Mouse (Mus musculus): ENCODE measurements around the gene Serpina3f. TPM values are rescaled to one million over a fixed set of nuclear protein-coding genes. Genes with fewer than 3 reads are reported as not detected.

Serpina3f gene
- 0.12 and 0.14 TPM in 2 replicates for polyA plus RNA-seq (2012; rRNA removed)

GRCm38 (mm10) chr12:104214445-104214753 lies at the start of gene Serpina3f:
TSS of gene Serpina3f (plus strand) at chr12:104214544.

DNA sequence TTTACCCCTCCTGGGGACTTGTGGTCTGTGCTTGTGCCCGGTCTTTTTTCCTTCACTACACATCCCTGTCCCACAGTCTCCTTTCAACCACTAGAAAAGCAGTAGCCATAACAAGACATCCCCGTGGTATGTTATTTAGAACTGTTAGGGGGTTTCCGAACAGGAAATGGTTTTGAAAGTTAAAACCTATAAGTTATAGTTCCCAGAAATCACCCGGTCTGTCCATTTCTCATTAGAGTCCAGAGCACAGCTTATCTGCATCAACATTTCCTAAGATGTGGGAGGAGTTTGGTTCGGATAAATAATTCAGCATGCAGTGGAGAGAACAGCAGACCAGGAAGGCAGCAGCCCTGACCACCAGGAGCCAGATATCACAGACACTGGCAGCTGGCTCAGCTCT lies 21.6 kb downstream of the Serpina3f start, which contains the start of gene Serpina3g:
Gene Serpina3g, plus strand, starts transcription at position 331 of the 400 bp plus-strand sequence.

DNA sequence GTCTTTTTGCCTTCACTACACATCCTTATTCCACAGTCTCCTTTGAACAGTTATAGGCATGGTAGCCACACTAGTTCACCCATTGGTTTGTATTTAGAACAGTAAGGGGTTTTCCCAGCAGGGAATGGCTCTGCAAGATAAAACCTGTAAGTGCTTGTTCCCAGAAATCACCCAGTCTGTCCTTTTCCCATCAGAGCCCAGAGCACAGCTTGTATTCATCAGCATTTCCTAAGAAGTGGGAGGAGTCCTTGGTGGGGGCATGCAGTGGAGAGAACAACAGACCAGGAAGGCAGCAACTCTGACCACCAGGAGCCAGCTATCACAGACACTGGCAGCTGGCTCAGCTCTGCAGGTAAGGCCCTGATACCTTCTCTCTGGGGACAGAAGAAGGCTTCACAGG lies 48.5 kb downstream of the Serpina3f start, which contains the start of gene Serpina3i:
Gene Serpina3i, plus strand, starts transcription at position 260 of the 400 bp plus-strand sequence.

Other genes with a start within 250 kb of the Serpina3f start
- gene Serpina11, start 224.6 kb upstream of the Serpina3f start, polyA plus RNA-seq (2012; rRNA removed) = 6.6 and 8.5 TPM in 2 replicates
- gene Serpina9, start 200.8 kb upstream of the Serpina3f start, polyA plus RNA-seq (2012; rRNA removed) = not detected in 2 replicates
- gene Serpina12, start 170.1 kb upstream of the Serpina3f start, polyA plus RNA-seq (2012; rRNA removed) = 0.01 TPM in 2 replicates
- gene Serpina5, start 113.4 kb upstream of the Serpina3f start, polyA plus RNA-seq (2012; rRNA removed) = 0.10 and 0.15 TPM in 2 replicates
- gene Serpina3a, start 101.8 kb upstream of the Serpina3f start, polyA plus RNA-seq (2012; rRNA removed) = not detected in 2 replicates
- 0.10 TPM in 2 replicates for gene Serpina3b, start 86.5 kb upstream of the Serpina3f start, polyA plus RNA-seq (2012; rRNA removed)
- 0.01 TPM in 1 of 2 replicates, not detected in the other for gene Serpina3c, start 60.7 kb upstream of the Serpina3f start, polyA plus RNA-seq (2012; rRNA removed)
- 1.4 and 1.5 TPM in 2 replicates for gene Serpina3g, start 21.7 kb downstream of the Serpina3f start, polyA plus RNA-seq (2012; rRNA removed)
- 0.08 and 0.12 TPM in 2 replicates for gene Serpina3i, start 48.6 kb downstream of the Serpina3f start, polyA plus RNA-seq (2012; rRNA removed)
- not detected in 2 replicates for gene Serpina3j, start 100.0 kb downstream of the Serpina3f start, polyA plus RNA-seq (2012; rRNA removed)
- gene Serpina3k, start 123.9 kb downstream of the Serpina3f start, polyA plus RNA-seq (2012; rRNA removed) = not detected in 2 replicates
- gene Serpina3m, start 123.9 kb downstream of the Serpina3f start, polyA plus RNA-seq (2012; rRNA removed) = 0.03 TPM in 2 replicates
- gene Serpina3n, start 192.2 kb downstream of the Serpina3f start, polyA plus RNA-seq (2012; rRNA removed) = 0.30 and 0.35 TPM in 2 replicates

All from liver, embryonic 14 days (tissue).